Mouse (Mus musculus) liver, postnatal 0 days (tissue): ENCODE measurements at regions not wholly inside any gene's neighbourhood (a gene's known extent, or its start where the extent isn't known, plus 50 kb on each side); places are given as distances from the start of the nearest gene placed in this dataset.

ENCODE experiments used
- CTCF ChIP-seq: sonication (generic); IDR thresholded peaks from 2 replicates; pipeline ENCODE4 v1.5.1; 2016; ENCODE audit warnings: antibody characterized with exemption, low read depth
- EP300 ChIP-seq: IDR thresholded peaks from 2 replicates; pipeline ENCODE4 v1.6.1; 2016; ENCODE audit warnings: antibody characterized with exemption, low read depth, mild to moderate bottlenecking

- TF ChIP-seq CTCF (no peak), EP300 (no peak)
These were observed 199.8 kb downstream of the Hs3st3b1 start for GRCm38 (mm10) chr11:63722261-63722660.
